22 mouse cellular contexts compared by ENCODE assay signal in the genomic region with DNA sequence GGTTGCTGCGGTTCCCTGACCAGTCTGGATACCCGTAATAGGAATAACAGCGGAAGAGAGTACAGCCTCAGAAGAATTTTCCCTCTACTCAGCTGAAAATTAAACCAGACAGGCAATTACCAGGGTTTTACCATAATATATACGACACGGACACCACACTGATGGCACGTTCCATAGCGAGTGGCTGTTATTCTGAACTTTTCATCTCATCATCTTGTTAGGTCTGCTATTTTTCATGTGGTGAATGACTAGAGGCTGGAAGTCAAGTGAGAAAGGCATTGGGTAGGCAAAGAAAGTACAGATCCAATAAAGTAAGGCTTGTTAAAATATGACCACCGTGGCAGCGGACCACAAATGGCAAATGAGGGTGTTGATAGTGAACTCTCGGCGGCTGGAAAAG.
"Had no signal": no experiment of that assay in that cellular context is flagged by ENCODE, and none has a peak within 500 bp of the region (broad histone marks: within the 10 kb centered on the region; RNA-seq: fewer than 3 reads in every experiment).

No protein-coding gene starts in this region.

- H3K9ac ChIP-seq: heart, embryonic 13.5 days; heart, embryonic 15.5 days; hindbrain, embryonic 13.5 days; hindbrain, embryonic 15.5 days; kidney, embryonic 15.5 days; limb, embryonic 13.5 days; liver, embryonic 12.5 days; liver, embryonic 14.5 days had no signal

- H3K36me3 ChIP-seq: heart, embryonic 13.5 days; heart, embryonic 15.5 days; hindbrain, embryonic 13.5 days; hindbrain, embryonic 15.5 days; kidney, embryonic 15.5 days; limb, embryonic 13.5 days; liver, embryonic 12.5 days had no signal

- DNase-seq: gastrocnemius, postnatal 14 days; gastrocnemius, postnatal 36 days; heart, adult 18-20 months; heart, postnatal 14 days; kidney, adult 11 months; kidney, adult 2 months; kidney, adult 9 months; kidney, postnatal 14 days; kidney, postnatal 36 days had no signal

- H3K4me2 ChIP-seq: heart, embryonic 11.5 days; heart, embryonic 13.5 days; heart, embryonic 15.5 days; hindbrain, embryonic 13.5 days; hindbrain, embryonic 15.5 days; kidney, embryonic 15.5 days; limb, embryonic 13.5 days; liver, embryonic 12.5 days had no signal

- H3K27me3 ChIP-seq: heart, embryonic 13.5 days; heart, embryonic 15.5 days; hindbrain, embryonic 13.5 days; hindbrain, embryonic 15.5 days; kidney, embryonic 15.5 days; liver, embryonic 12.5 days had no signal

- H3K4me3 ChIP-seq: heart, embryonic 13.5 days; heart, embryonic 15.5 days; hindbrain, embryonic 13.5 days; hindbrain, embryonic 15.5 days; kidney, embryonic 15.5 days; left cerebral cortex, adult 2 months; limb, embryonic 13.5 days; liver, embryonic 12.5 days had no signal

- H3K27ac ChIP-seq: heart, embryonic 13.5 days; heart, embryonic 15.5 days; hindbrain, embryonic 13.5 days; hindbrain, embryonic 15.5 days; hindbrain, postnatal 0 days; kidney, embryonic 15.5 days; kidney, postnatal 0 days; left cerebral cortex, adult 2 months; limb, embryonic 13.5 days; liver, embryonic 12.5 days; liver, embryonic 14.5 days had no signal

- H3K9me3 ChIP-seq: heart, embryonic 13.5 days; heart, embryonic 15.5 days; hindbrain, embryonic 13.5 days; hindbrain, embryonic 15.5 days; kidney, embryonic 15.5 days; limb, embryonic 13.5 days; liver, embryonic 12.5 days had no signal

- H3K4me1 ChIP-seq: heart, embryonic 15.5 days; hindbrain, embryonic 13.5 days; hindbrain, embryonic 15.5 days; kidney, embryonic 15.5 days; limb, embryonic 13.5 days; liver, embryonic 12.5 days had no signal

- ATAC-seq: hindbrain, postnatal 0 days; intestine, embryonic 16.5 days; liver, embryonic 12.5 days had no signal
